Mouse (Mus musculus) embryonic fibroblast, embryonic 13.5 days (primary cell): ENCODE data around the gene Ank3.

Experiments
- CTCF ChIP-seq: IDR thresholded peaks from 2 replicates; pipeline ENCODE4 v1.5.1; 2011; ENCODE audit warnings: mild to moderate bottlenecking, control low read depth, low read length, moderate library complexity, borderline replicate concordance; ENCODE audit not compliant: insufficient read depth
- POLR2A ChIP-seq: IDR thresholded peaks from 2 replicates; pipeline ENCODE4 v1.6.1; 2011; ENCODE audit warnings: low read depth, mild to moderate bottlenecking, control low read depth, low read length, moderate library complexity

DNA sequence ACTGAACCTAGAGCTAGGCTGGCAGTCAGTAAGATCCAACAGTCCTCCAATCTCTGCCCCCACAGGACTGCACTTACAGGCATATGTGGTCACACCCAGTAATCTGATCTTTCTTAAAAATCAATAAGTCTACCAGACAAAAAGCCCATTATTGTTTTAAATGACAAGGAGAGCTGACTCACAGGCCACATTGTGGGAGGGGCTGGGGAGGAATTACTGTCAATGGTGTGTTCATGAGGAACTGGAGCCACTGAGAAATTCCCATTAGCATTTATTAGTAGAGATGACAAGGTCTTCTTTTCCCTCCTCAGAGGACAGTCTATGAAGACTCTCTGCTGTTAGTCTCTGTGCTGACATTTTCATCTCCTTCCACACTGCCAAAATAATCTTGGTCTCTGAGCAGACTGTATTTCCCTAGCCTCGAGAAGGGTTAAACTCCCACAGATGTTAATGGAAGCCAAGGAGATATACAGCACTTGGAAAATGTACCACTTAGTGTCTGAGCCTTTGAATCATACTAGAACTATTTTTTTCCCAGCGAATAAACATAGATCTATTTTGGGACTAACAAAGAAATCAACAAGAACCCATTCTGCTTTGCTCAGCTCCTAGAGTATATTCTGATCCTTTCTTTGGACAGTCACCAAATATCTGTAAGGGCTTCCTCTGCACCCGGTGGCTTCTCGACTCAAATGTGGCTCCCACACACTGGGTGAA is 358.5 kb downstream of the Ank3 start:
- TF ChIP-seq POLR2A (no peak), CTCF (no peak)
